Mouse (Mus musculus) layer of hippocampus, adult 18-20 months (tissue): ENCODE data around the gene Gpatch1. TPM values are rescaled to one million over a fixed set of nuclear protein-coding genes. Genes with fewer than 3 reads are reported as not detected.

Experiments
- DNase-seq, 2 experiments: peaks; one replicate each; pipeline ENCODE4 v3.0.0; 2022; ENCODE audit warnings: low spot score in 2 of 2
- long read RNA-seq: library from polyadenylated mRNA; stranded (forward); transcript quantifications from one replicate; pipeline ENCODE4 v2.0.0, GENCODE M21; 2021
- total RNA-seq, 2 experiments: library from RNA; stranded (reverse); gene quantifications; 2 replicates each; pipeline ENCODE4 v1.2.3; 2021

Gene Gpatch1
- 10 to 100 TPM; 26.5 to 30.1 TPM for total RNA-seq
- long read RNA-seq, transcript Gpatch1-201 (20 exons, 3,065 nt), result major isoform, 47 of 61 reads
- long read RNA-seq, partial matches to known transcripts, result 5 of 61 reads
- long read RNA-seq, other reads (novel, unspliced or antisense), result 9 of 61 reads

GRCm38 (mm10) chr7:35317729-35318609 lies at the start of gene Gpatch1:
Gpatch1 (minus strand) TSS chr7:35318440.
- DNase-seq, result peak; percentile 90 to 97

- DNase-seq, result no peak
Observed at GRCm38 (mm10) chr7:35365161-35365910, 47.1 kb upstream of the Gpatch1 start.

DNA sequence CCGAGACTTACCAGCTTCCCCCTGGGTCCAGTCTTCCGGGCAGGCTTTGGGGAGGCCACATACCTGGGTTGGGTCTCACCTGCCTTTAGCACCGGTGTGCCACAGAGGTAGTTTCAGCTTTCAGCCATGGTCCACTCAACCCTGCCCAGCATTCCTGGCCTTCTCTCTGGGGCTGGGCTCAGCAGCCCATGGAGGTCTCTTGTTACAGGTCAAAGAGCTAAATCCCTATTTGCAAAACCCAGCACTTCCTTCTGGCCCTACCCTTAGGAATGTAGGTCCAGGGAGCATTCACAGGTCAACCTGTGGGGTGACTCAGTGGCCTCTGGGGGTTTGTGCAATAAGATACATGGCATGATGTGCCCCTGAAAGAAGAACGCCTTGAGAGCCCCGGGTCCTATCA lies 44.6 kb upstream of the Gpatch1 start:
- no peak for DNase-seq

DNA sequence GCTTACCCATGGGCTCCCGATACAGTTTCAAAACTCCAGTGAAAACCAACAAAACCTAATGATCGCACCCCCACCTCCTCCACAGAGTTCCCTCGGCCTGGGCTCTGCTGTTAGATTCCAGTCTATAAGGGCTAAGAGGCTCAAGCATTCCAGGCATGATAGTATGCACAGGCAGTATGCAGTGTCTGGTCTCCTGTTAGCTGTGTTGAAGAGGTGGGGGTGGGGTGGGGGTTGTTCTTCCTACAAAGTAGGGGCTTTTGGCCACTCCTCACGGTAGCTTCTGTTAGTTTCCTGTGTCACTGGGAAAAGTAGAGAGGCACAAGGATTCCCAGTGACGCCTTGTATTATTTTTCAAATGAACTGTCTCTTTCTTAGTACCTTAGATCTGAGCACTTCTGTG lies 44.0 kb upstream of the Gpatch1 start:
- no peak for DNase-seq

- no peak for DNase-seq
Observed at GRCm38 (mm10) chr7:35357621-35358020, 39.4 kb upstream of the Gpatch1 start.

- no peak for DNase-seq
Observed at GRCm38 (mm10) chr7:35355303-35355872, 37.1 kb upstream of the Gpatch1 start.

GRCm38 (mm10) chr7:35353306-35353705 lies 35.1 kb upstream of the Gpatch1 start:
- DNase-seq, result no peak

DNA sequence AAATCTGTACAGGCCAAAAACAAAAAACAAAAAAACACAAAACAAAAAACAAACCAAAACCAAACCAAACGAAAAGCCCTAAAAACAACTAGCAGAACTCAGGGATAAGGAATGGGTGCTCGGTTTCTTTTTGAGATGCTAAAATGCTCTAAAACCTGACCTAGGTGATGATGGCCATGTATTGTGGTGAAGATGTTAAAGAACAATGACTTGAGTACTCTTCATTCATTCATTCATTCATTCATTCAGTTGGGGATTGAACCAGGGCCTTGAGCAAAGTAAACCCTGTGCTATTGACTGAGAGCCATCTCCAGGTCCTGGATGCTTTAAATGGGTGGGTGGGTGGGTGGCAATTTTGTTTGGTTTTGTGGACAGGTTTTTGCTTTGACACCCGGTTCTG lies 32.9 kb upstream of the Gpatch1 start:
- DNase-seq, result no peak

GRCm38 (mm10) chr7:35349886-35350684 lies 31.8 kb upstream of the Gpatch1 start:
- no peak for DNase-seq

DNA sequence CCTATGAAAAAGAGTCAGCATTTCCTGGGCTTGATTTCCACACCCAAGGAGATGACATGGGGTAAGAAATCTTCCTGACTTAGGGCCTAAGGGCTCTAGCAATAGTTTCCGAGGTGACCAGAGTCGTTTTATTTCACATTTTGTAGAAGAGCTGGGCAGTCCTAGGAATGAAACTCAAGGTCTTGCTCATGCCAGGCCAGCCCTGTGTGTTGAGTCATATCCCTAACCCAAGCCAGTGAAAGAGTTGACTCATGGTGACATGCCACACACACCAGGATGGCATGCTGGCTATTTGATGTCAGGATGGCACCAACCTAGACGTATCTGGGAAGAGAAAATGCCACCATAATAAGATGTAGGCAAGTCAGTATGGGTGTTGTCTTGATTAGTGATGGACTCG lies 30.8 kb upstream of the Gpatch1 start:
- no peak for DNase-seq

DNA sequence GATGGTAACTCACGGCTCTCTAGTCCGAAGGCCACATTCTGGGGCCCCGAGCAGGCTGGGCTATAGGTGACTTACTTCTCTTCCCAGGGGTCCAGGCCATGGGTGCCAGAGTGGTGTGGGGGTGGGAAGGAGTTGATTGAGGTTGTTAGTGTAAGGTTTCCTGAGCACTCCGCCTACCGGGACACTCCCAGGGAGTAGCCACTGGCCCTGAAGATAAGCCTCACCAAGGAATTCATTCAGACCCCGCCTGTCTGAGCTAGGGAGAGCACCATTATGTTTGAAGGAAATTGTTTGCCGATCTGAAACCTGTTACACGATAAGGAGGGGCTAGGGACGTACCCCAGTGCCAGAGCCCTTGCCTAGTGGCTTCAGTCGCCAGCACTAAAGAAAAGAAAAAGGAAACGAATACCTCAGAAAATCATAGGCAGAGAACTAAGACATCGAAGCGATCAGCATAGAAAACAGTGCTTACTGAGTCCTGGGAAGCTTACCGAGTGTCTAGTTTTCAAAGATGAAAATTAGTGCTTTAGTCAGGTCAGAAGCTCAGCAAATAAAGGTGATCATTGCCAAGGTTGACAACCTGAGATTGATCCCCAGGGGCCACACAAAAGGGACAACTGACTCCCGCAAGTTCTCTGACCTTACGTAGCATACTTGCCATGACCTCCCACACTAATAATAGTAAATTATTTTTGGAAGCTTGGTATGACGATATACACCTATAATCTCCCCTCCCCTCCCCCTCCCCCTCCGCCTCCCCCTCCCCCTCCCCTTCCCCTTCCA lies 29.9 kb upstream of the Gpatch1 start:
- DNase-seq, result no peak

GRCm38 (mm10) chr7:35344785-35345330 lies 26.6 kb upstream of the Gpatch1 start:
- no peak for DNase-seq

GRCm38 (mm10) chr7:35342498-35342897 lies 24.3 kb upstream of the Gpatch1 start:
- peak in 1 of 2 experiments; percentile 7 for DNase-seq

- DNase-seq, result no peak
Observed at GRCm38 (mm10) chr7:35341282-35341681, 23.0 kb upstream of the Gpatch1 start.

DNA sequence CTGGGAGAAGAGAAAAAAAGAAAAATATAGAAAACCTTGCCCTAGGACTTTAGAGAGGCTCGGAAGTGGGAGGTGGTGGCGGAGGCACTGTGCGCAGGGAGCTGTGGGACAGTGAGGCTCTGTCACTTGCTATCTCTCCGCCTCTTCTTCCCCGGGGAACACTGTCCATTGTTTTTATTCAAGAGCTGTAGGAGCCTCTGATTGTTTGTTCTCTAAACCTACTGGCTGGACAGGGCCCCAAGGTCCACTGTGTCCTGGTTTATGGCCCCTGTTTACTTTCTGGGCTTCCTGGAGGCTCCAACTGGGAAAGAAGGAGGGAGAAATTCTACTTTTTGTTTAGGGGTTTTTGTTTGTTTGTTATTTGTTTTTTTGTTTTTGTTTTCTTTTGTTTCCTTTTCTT lies 22.0 kb upstream of the Gpatch1 start:
- DNase-seq, result peak in 1 of 2 experiments; percentile 27

DNA sequence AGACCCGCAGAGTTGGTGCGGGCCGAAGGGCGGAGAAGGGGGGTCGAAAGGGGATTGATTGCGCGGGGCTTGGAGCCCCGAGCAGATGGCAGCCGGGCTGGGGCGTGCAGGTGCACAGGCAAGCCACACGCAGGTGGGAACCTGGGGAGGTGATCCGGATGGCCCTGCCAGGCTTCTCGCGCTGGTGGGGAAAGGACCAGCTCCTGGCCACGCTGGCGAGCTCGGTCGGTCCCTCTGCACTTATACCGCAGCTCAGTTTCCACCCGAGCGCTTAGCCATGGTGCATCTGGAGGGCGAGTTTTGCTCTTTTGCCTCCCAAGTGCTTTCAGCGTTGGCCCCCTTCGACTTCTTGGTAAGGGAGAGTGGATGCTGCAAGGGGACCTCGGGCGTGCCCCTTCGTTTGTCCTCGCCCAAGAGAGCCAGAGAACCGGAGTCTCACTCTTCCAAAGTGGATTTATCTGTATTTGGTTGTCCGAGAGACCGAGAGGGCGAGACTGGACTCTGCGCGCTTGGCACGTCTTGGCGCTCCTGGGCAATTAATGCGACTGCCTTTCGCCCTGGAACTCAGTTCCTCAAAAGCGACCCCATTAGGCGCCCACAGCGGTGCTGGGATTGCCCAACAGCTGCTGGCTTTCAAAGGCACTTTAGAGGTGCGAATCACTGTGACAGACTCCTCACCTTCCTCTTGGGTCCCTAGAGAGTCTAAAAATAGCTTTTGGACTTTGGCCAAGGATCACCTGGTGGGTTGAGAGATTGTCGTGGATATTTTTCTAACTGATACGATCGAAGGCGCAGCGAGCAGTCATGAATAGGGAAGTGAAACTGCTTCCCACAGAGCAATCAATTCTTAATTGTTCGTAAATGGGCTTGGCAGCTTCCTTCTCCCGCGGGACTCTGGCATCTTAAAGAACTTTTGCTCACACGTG lies 16.6 kb upstream of the Gpatch1 start:
- DNase-seq, result no peak

DNA sequence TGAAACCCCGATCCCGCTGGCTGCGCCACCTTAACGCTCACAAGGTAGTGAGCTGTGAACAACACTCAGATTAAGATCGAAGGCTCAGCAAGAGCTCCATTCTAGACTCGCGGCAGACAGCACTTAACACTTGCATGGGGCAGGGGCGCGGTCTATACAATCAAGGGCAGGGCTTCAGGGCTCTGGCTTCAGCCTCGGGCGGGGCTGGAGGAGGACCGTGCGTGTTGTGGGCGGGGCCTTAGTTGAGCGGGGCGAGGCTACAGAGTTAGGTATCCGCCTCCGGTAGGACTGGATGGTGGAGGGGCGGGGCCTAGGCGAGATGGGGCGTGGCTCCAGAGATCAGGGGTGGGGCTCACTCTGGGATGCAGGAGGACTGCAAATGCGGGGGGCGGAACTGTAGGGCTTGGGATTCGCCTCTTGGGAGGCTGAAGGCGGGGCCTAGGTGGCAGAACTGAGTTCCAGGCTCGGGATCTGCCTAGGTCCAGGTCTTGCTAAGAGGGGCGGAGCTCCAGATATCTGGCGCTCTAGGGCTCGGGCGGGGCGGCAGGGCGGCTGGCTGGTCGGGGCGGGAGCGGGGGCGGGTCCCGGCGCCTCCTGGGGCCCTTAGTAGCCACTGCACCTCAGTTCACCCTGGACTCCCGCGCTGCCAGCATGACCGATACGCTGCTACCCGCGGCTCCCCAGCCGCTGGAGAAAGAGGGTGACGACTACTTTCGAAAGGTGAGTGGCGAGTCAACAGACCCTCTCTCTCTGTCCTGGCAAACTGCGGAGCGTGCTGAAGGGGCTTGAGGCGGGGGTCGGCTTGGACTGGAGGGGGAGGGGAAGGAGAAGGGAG lies 15.7 kb upstream of the Gpatch1 start, which contains the start of gene Rhpn2:
Gene Rhpn2 (plus strand): TSS at position 479 of the 835 bp plus-strand sequence.
- DNase-seq, result peak; percentile 99 to 100

GRCm38 (mm10) chr7:35333231-35333651 lies 15.0 kb upstream of the Gpatch1 start:
- DNase-seq, result no peak
